Mouse (Mus musculus): Measurements from ENCODE around the gene Arhgap45. TPM values are rescaled to one million over a fixed set of nuclear protein-coding genes. Genes with fewer than 3 reads are reported as not detected.

The Arhgap45 gene
- polyA plus RNA-seq, 1 experiment, result 1.6 TPM

DNA sequence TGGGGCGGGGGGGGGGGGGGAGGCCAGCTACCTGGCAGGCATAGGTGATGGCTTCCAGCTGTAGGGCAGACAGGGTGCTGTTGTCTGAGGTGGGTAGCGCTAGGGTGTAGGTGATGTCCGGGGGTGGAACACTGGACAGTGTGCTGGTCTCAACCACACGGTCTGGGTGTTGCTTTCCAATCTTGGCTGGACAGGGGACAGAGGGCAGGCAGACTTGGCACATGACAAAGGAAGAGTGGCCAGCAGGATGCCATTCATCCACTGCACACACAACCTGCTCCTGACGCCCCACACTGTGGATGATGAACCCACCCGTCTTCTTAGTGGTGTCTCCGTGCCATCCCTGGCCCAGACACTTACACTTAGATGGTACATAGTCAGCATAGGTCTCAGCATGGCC, 52.8 kb downstream of the Arhgap45 start:
- TF ChIP-seq FOSL1 (IDR thresholded peaks at IDR 0.05; ENCODE audit: insufficient read depth, low read length, poor library complexity, severe bottlenecking) (no peak), MAX (IDR thresholded peaks at IDR 0.05) (no peak), USF1 (IDR thresholded peaks at IDR 0.05; ENCODE audit: low read depth) (no peak), CEBPB (IDR thresholded peaks at IDR 0.05; ENCODE audit: low read depth) (no peak), MYOD1 (IDR thresholded peaks at IDR 0.05; ENCODE audit: control insufficient read depth, insufficient read length, low read depth) (no peak), MYOG (IDR thresholded peaks at IDR 0.05; ENCODE audit: control insufficient read depth, extremely low read depth, insufficient read length) (no peak), CTCF (IDR thresholded peaks at IDR 0.05; ENCODE audit: control insufficient read depth, insufficient read depth, insufficient read length) (no peak)
- Histone ChIP-seq H3K27me3 (ENCODE audit: control insufficient read depth, insufficient read depth, insufficient read length) (no peaks in the 10 kb centered on the region), H3K79me3 (ENCODE audit: low read depth) (peaks cover 7% of the 10 kb centered on the region), H3K79me2 (ENCODE audit: control insufficient read depth, insufficient read depth) (peaks cover 23% of the 10 kb centered on the region), H3K36me3 (ENCODE audit: control insufficient read depth, insufficient read depth) (peaks cover 44% of the 10 kb centered on the region), H3K4me3 (ENCODE audit: insufficient read depth, poor library complexity, severe bottlenecking) (no peak overlapping the region), H3ac (ENCODE audit: control insufficient read depth, insufficient read length, low read depth) (no peak overlapping the region)

- peaks cover 30% of the 10 kb centered on the region for H3K79me2 ChIP-seq (ENCODE audit: control insufficient read depth, insufficient read depth)
- H3ac ChIP-seq (ENCODE audit: control insufficient read depth, insufficient read length, low read depth), result no peak overlapping the region
- H3K4me3 ChIP-seq (ENCODE audit: insufficient read depth, poor library complexity, severe bottlenecking), result no peak overlapping the region
- H3K36me3 ChIP-seq (ENCODE audit: control insufficient read depth, insufficient read depth), result peaks cover 36% of the 10 kb centered on the region
- H3K79me3 ChIP-seq (ENCODE audit: low read depth), result peaks cover 7% of the 10 kb centered on the region
- H3K27me3 ChIP-seq (ENCODE audit: control insufficient read depth, insufficient read depth, insufficient read length), result no peaks in the 10 kb centered on the region
- no peak for TF ChIP-seq CEBPB (IDR thresholded peaks at IDR 0.05; ENCODE audit: low read depth)
- TF ChIP-seq MYOD1 (IDR thresholded peaks at IDR 0.05; ENCODE audit: control insufficient read depth, insufficient read length, low read depth), result no peak
- TF ChIP-seq CTCF (IDR thresholded peaks at IDR 0.05; ENCODE audit: control insufficient read depth, insufficient read depth, insufficient read length), result no peak
Measured at GRCm38 (mm10) chr10:80069948-80070450, 53.5 kb downstream of the Arhgap45 start.

GRCm38 (mm10) chr10:80070837-80071515, 54.5 kb downstream of the Arhgap45 start:
- TF ChIP-seq CTCF (IDR thresholded peaks at IDR 0.05; ENCODE audit: control insufficient read depth, insufficient read depth, insufficient read length) (no peak), MYOD1 (IDR thresholded peaks at IDR 0.05; ENCODE audit: control insufficient read depth, insufficient read length, low read depth) (peak; percentile 91), FOSL1 (IDR thresholded peaks at IDR 0.05; ENCODE audit: insufficient read depth, low read length, poor library complexity, severe bottlenecking) (peak; percentile 14), CEBPB (IDR thresholded peaks at IDR 0.05; ENCODE audit: low read depth) (peak; percentile 45), USF1 (IDR thresholded peaks at IDR 0.05; ENCODE audit: low read depth) (peak; percentile 77), MAX (IDR thresholded peaks at IDR 0.05) (no peak), MYOG (IDR thresholded peaks at IDR 0.05; ENCODE audit: control insufficient read depth, extremely low read depth, insufficient read length) (no peak)
- Histone ChIP-seq H3K79me2 (ENCODE audit: control insufficient read depth, insufficient read depth) (peaks cover 31% of the 10 kb centered on the region), H3K27me3 (ENCODE audit: control insufficient read depth, insufficient read depth, insufficient read length) (no peaks in the 10 kb centered on the region)

GRCm38 (mm10) chr10:80071516-80071900, 55.1 kb downstream of the Arhgap45 start:
- H3ac ChIP-seq (ENCODE audit: control insufficient read depth, insufficient read length, low read depth), result no peak overlapping the region
- no peak for TF ChIP-seq USF1 (IDR thresholded peaks at IDR 0.05; ENCODE audit: low read depth)
- no peak for TF ChIP-seq FOSL1 (IDR thresholded peaks at IDR 0.05; ENCODE audit: insufficient read depth, low read length, poor library complexity, severe bottlenecking)
- TF ChIP-seq MYOD1 (IDR thresholded peaks at IDR 0.05; ENCODE audit: control insufficient read depth, insufficient read length, low read depth), result no peak
- peaks cover 31% of the 10 kb centered on the region for H3K36me3 ChIP-seq (ENCODE audit: control insufficient read depth, insufficient read depth)
- H3K27me3 ChIP-seq (ENCODE audit: control insufficient read depth, insufficient read depth, insufficient read length), result no peaks in the 10 kb centered on the region
- peaks cover 7% of the 10 kb centered on the region for H3K79me3 ChIP-seq (ENCODE audit: low read depth)
- H3K4me3 ChIP-seq (ENCODE audit: insufficient read depth, poor library complexity, severe bottlenecking), result no peak overlapping the region
- peaks cover 31% of the 10 kb centered on the region for H3K79me2 ChIP-seq (ENCODE audit: control insufficient read depth, insufficient read depth)

More at GRCm38 (mm10) chr10:80070837-80071515, 54.5 kb downstream of the Arhgap45 start:
- Histone ChIP-seq H3ac (ENCODE audit: control insufficient read depth, insufficient read length, low read depth) (peak overlapping the region; percentile 8), H3K79me3 (ENCODE audit: low read depth) (peaks cover 7% of the 10 kb centered on the region), H3K4me3 (ENCODE audit: insufficient read depth, poor library complexity, severe bottlenecking) (no peak overlapping the region), H3K36me3 (ENCODE audit: control insufficient read depth, insufficient read depth) (peaks cover 35% of the 10 kb centered on the region)

GRCm38 (mm10) chr10:80072623-80073489, 56.4 kb downstream of the Arhgap45 start:
- Histone ChIP-seq H3K27me3 (ENCODE audit: control insufficient read depth, insufficient read depth, insufficient read length) (no peaks in the 10 kb centered on the region), H3K79me2 (ENCODE audit: control insufficient read depth, insufficient read depth) (peaks cover 31% of the 10 kb centered on the region), H3K4me3 (ENCODE audit: insufficient read depth, poor library complexity, severe bottlenecking) (no peak overlapping the region), H3ac (ENCODE audit: control insufficient read depth, insufficient read length, low read depth) (peak overlapping the region; percentile 6), H3K79me3 (ENCODE audit: low read depth) (peaks cover 7% of the 10 kb centered on the region), H3K36me3 (ENCODE audit: control insufficient read depth, insufficient read depth) (peaks cover 29% of the 10 kb centered on the region)
- TF ChIP-seq MYOD1 (IDR thresholded peaks at IDR 0.05; ENCODE audit: control insufficient read depth, insufficient read length, low read depth) (no peak), MAX (IDR thresholded peaks at IDR 0.05) (peak; percentile 63)

All from C2C12 (cell line).